Mouse (Mus musculus): ENCODE measurements around the gene Tcp11.
A peak's percentile ranks its signal among the peaks of the same experiment; 100 is the strongest.

Gene Tcp11

DNA sequence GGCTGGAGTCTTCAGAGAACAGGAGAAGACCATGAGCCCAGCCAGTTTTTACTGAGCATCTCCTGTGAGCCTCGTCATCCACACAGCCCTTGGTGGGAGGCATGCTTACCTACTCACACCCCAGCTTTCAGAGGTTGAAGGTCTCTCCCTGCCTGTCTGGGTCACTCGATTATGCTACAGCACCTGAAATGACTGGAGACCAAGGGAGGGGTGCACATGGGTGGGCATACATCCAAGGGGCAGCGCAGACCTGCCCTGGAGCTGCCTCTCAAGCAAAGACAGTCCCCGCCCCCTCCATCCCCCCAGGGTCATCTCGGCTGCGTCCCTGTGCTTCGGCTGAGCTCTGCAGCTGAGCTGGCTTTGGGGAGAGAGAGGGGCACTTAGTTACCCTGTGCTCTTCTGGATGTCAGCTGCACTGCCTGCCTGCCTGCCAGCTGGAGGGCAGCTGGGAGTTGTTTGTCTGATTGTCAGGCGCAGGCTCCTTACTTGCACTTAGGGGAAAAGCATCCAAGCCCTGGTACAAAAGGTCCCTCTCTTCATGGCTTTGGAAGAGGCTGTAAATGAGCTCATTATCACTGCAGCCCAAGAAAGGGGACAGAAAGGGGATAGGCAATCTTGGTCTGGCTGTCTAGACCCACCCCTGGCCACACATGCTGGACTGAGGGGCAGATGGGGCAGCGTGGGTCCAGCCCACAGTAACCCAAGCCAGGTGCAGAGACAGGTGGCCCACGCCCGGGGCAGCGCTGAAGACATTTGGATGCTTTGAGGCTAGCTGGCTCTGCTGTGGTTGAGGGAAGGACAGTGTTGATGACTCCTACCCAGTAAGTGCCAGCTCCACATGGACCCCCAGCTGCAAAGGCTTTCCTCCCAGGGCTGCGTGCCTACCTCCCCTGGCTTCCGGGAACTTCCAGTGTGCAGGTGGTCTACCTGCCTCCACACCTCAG lies 43.4 kb downstream of the Tcp11 start:
- peak; percentile 50 to 53 for DNase-seq

DNA sequence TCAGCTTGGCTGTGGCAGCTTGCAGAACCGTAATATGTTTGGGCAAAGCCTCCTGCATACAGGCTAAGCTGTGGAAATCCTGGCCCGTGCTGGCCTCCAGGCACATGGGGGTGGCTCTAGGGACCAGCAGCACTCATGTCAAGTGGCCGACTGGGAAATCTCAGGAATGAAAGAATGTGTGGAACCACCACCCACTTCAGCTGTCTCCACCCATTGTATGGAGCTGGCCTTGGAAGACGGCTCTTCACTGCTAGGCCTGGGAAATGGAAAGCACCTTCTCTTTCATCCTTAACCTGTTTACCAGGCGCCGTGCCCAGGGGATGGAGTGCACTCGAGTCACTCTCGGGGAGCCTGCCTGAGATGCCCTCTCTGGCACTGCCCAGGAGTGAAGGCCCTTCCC lies 45.5 kb downstream of the Tcp11 start:
- no peak for DNase-seq

DNA sequence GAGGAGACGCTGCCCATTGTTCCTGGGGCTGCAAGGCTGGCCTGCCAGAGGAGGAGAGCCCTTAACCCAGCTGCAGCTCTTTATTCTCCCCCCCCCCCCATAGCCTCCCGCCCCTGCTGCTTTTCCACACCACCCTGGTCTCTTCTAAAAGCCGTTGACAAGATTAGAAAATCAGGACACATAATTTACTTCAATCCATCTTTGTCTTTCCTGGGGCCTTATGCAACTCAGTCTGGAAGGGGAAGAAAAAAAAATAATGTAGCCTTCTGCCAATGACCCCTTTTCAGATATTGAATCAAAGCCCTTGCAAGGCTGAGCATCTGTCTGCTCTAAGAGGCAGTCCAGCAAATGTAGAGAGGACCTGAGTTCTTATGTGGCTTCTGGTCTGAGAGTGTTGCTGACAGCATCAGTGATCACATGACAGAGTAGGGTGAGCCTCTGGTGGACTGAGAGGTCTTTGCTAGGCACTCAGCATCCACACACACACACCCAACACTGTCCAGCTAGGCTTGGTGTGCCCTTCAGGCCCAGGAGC lies 47.3 kb downstream of the Tcp11 start:
- no peak for DNase-seq

DNA sequence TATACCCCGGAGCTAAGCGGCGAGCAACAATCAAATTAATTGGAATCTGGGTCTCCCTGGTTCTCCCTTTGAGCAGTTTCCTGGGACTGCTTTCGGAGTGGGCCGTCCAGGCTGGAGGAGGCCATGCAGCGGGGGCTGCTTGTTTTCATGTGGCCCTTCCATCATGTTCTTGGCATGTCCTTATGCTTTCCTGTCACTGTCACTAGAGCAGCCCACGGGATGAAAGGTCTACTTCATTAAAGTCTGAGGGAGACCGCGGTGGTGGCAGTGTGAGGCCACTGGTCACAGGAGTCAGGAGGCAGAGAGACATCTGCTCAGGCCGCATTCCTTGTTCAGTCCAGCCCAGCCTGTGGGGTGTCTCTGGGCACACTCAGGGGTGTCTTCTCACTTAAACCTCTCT lies 48.2 kb downstream of the Tcp11 start:
- DNase-seq: no peak

DNA sequence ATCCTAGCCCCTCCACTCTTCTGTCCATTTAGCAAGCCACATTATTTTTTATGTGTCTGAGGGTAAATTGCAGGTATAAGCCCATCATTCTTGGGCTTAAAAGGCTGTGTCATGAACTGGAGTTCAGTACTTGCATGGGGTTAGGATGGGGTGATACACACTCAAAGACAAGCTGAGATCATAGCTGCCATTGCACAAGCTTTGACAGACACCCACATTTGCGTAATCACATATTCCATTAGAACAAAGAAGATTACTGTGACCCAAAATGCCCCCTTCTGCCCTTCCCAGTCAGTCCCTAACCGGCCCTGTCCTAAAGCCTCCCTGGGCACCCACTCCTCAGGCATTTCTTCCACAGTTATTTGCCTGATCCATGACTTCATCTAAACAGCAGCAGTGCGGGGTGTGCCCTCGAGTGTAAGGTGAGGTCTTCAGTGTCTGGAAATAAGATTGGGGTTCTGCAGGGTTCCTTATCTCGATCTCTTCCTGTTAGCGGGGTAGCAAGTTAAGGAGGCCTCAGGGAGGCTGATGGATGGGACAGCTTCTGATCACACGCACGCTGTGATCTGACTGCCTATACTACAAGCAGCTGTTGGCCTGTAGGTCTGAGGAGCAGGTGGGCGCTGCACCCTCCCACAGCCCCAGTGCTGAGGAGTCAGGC lies 49.0 kb downstream of the Tcp11 start:
- DNase-seq: no peak

DNA sequence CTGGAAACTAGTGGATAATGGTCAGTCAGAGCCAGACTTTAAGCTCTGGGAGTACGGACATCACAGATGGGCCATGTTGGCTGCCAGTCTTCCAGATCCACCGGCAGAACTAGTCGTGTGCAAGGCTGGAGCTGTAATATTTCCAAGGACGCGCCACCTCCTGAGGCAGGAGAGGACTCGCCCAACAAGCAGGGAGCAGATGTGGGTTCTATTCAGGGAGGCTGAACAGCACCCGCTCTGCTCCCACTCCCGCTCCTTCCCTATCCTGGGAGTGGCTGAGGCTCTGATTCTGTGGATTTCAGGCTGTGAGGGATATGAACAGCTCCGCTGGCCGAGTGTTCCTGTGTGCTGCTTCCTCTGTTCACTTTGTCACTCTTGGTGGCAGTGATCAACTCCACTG lies 50.0 kb downstream of the Tcp11 start:
- DNase-seq: peak in 1 of 2 experiments; percentile 55

DNA sequence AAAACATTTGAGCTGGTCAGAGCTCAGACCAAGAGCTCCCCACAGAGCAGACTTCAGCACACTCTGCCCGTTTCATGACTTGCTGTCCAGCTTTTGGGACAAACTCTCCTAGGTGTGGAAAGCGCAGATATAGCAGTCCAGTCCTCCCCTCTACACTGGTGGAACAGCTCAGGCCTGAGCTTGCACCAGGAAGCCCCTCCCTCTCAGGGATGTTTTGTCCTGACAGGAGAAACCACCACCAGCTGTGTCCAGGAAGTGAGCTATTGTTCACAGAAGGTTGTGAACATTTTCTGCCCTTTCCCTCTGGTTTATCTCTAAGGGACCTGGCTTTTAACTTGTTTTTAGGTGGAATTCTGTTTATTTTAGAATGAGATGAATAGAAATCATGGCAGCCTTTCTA lies 51.1 kb downstream of the Tcp11 start:
- DNase-seq: no peak

DNA sequence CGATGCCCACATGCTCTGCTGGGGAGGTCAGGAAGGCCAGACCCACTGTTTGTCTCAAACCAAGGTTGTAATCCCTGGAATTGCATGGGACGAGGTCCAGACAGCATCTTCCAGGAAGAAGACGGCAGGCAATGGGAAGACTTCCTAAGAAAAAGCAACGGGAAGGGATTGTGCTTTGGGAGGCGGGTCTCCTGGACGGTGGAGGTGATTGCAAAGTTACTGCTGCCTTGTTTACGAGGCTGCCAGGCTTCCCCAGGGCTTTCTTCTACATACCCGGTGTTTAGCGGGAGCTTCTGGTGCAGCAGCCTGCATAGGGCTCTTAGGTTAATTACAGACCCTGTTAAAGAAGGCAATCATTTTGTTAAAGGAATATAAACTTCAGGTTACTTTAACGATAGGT lies 52.2 kb downstream of the Tcp11 start:
- no peak for DNase-seq

DNA sequence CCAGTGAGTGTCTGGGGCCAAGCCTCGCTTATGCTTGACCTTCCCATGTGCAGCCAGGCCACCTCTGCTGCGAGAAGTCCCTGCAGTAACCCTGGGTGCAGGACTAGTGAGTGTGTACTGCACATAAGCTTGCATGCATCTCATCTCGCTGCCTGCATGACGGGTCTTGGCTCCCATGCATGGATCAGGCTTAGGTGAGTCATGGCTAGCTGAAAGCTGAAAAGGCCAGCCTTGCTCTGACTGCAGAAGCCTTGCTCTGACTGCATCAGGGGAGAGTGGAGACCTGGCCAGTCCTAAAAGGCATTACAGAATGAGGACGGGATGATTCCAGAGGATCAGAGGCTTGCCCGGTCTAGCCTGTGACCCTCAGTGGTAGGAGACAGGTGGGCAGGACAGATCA lies 53.2 kb downstream of the Tcp11 start:
- no peak for DNase-seq

DNA sequence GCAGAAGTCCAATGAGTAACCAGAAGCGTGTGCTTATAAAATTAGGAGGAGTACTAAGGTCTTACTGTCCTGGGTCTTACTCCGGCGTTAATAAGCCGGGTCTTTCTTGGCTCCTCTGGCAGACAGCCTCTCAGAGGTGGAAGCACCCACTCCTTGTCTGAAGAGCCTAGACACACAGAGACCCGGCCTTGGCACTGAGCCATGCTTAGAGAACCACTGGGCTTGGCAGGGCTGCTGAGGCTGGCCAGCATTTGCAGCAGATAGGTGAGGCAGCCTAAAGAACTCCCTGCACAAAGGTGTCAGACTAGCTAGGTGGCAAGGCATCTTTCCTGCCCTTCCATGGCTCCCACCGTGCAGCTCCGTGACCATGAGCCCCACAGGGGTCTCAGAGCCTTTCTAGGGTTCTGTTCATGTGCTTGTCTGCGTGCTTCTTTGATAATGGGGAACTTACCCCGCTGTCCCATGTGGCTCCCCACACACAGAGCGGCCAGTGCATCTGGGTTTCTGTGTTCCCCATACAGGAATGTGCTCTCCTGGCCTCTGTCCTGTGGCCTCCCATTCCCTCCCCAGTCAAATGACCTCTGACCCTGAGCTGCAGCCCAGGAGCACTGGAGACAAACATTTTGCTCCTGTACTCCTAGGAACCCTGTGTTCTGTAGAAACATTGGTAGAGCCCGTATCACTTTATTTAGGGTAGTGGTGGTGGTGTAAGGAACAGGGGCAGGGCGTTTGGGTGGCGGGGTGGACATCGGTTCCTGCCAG lies 54.1 kb downstream of the Tcp11 start:
- peak in 1 of 2 experiments; percentile 47 for DNase-seq

DNA sequence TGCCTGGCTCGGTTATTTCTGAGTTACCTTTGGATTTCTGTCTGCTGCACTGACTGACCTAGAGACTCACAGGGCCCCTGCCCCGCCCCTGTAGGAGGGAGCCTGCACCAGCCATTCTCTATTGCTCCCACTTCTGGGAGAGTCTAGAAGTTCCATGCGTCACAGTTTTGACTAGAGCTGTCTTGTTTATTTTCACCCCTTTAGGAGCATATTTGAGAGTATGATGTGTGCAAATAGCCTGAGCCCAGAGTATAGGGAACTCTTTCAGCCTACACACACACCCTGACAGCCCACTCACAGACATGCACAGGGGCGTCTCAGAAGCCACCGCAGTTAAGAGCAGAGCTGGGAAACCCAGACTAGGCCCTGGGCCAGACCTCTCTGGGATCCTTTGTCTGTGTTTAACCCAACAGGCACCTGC lies 54.9 kb downstream of the Tcp11 start:
- DNase-seq: no peak

DNA sequence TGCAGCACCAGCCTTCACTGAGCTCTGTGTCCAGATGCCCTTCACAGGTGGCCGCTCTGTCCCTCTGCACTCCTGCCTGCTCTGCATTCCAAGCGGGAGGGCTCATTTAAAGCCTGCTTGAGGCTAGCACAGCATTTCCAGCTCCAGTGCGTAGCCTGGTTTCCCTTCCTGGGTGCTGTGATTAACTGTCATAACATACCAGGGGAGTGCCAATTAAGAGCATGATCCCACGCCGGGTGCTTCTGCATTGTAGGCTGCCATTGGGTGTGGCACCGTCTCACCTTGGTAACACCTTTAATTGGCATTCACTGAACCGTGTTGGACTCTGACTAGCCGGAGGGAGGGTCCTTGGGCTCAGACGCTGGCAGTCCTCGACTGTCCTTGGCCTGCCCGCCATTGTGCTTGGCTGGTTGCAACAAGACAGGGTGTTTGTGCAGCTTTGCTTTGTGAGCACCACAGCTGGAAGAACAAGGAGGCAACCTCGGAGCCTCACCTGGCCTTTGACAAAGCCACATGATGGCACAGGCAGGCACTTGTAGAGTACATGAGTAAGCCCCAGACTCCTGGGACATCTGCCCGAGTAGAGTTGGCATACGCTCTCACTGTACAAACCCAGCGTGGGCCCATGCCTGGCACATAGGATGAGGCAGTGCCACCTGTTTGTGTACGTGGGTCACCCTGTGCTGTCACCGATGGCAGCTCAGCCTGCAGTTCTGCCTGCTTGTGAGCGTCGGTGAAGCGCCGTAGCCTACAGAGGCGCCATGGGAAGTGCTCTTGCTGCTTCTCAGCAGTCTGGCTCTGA lies 57.4 kb downstream of the Tcp11 start:
- DNase-seq: peak; percentile 81 to 86

DNA sequence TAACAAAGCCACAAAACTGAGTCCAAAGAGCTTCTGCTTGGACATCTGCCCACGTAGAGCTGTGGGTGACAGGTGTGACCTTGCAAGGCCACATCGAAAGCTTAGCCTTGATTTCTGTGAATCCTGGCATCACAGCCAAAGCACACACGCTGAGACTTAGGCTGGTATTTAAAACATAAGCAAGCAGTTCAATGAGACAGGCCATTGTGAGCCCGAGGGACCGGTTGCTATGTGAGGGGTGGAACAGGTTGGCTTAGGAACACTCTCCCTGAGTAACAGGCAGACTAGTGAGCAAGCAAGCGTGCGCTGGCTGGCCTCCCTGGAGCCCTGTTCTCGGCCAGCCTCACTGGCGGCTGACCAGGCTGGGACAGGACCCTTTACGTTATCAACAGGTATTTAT lies 58.5 kb downstream of the Tcp11 start:
- peak in 1 of 2 experiments; percentile 52 for DNase-seq

DNA sequence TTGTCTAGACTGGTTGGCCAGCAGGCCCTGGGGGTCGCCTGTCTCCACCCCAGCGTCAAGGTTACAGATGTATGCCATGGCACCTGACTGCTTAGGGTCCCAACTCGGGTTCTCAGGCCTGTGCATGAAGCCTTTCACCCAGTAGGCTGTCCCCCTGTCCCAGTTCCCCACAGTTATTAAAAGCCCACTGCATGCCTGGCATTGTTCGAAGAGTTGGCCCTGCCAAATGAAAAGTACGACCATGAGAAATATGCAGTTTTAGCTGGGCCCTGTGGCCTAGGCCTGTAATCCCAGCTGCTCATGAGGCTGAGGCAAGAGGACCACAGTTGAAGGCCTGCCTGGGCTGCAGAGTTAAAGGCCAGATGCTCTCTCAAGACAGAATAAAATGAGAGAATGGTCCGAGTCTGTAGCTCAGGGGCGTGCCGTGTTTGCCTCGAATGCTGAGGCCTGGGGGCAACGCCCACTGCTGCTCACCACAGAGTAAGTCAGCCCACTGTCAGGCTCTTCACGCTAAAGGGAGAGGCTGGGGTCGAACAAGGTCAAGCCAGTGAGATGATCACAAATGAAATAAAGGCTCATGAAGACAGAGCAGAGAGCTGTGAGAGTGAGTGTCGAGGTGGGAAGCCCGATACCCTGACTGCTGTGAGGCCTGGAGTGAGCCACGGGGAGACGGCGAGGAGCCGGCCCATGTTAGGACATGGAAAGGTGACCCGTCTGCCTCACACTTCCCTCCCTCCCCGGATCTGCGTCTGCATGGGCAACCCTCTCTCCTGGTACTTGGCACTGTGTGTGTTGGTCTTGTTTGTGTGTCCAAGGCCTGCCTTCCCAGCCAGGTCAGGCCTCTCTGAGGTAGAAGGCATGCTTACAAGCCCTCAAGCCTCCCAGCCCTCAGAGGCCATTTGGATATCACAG lies 60.4 kb downstream of the Tcp11 start:
- no peak for DNase-seq

DNA sequence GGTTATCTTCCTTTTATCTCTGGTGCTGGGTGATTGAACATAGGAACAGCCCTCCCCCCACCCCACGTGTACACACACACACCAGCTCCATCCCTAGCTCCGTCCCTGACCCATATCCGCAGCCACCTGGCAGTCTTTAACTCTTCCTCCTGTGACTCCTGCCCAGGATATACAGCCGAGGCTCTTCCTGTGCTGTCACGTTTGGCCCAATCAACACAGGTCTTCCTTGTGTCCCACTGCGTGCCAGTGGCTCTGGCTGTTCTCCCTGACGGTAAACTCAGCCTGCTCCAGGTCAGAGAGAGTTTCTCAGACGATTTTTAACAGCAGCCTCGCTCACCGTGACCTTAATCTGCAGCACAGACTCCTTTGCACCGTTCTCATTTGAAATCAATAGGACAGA lies 61.7 kb downstream of the Tcp11 start:
- DNase-seq: peak; percentile 61 to 71

DNA sequence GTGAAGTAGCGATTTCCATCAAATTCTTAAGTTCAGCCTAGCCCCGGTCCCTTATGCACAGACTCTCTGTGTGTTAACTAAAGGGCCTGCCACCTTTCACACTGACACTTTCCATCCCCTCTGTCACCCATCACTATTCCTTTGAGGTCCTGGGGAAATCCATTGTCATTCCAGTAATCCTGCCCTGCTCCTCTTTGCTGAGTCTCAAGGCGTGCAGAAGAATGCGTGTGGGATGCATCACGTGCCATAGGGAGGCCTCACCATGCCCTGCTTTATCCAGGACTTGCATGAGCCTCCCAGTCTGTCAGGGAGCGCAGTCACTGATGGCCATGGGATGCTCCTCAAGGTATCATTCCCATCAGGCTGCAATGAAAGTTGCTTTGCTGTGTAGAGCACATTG lies 62.1 kb downstream of the Tcp11 start:
- DNase-seq: no peak

All from cerebellum, postnatal 25 days (tissue).